Mouse (Mus musculus): ENCODE measurements at regions not wholly inside any gene's neighbourhood (a gene's known extent, or its start where the extent isn't known, plus 50 kb on each side); places are given as distances from the start of the nearest gene placed in this dataset.

- TF ChIP-seq CTCF (IDR thresholded peaks at IDR 0.05), result no peak
- TF ChIP-seq POLR2A (IDR thresholded peaks at IDR 0.05; ENCODE audit: insufficient read depth, low read depth, low read length), result no peak
- no peak for TF ChIP-seq EP300 (IDR thresholded peaks at IDR 0.05; ENCODE audit: insufficient read depth, low read depth, low read length)
Measured at GRCm38 (mm10) chr16:69567420-69568179, 295.9 kb downstream of the Speer2 start.
